Mouse (Mus musculus) layer of hippocampus, postnatal 14 days (tissue): ENCODE results near the gene Rab12. TPM values are rescaled to one million over a fixed set of nuclear protein-coding genes. Genes with fewer than 3 reads are reported as not detected.
"Not testable (repeated sequence)": the region's sequence is repeated elsewhere in the genome, so short reads cannot be mapped to it uniquely, and the experiment has no call there.

Source experiments
- DNase-seq, 2 experiments: peaks; one replicate each; pipeline ENCODE4 v3.0.0; 2021 to 2022; ENCODE audit warnings: low spot score in 2 of 2, mixed read lengths in 1 of 2
- long read RNA-seq, 2 experiments: library from polyadenylated mRNA; stranded (forward); transcript quantifications; one replicate each; pipeline ENCODE4 v2.0.0; 2021
- total RNA-seq, 2 experiments: library from RNA; stranded (reverse); gene quantifications; 2 replicates each; pipeline ENCODE4 v1.2.3; 2021

Rab12 gene
- 100 to 1,000 TPM; 121 to 126 TPM for total RNA-seq
- long read RNA-seq, experiment 1, transcript Rab12-205 (6 exons, 2,010 nt) = major isoform, 160 of 168 reads
- long read RNA-seq, experiment 1, partial matches to known transcripts = 1 of 168 reads
- long read RNA-seq, experiment 1, other reads (novel, unspliced or antisense) = 7 of 168 reads
- long read RNA-seq, experiment 2, transcript Rab12-205 (6 exons, 2,010 nt) = major isoform, 175 of 179 reads
- long read RNA-seq, experiment 2, partial matches to known transcripts = 1 of 179 reads
- long read RNA-seq, experiment 2, other reads (novel, unspliced or antisense) = 3 of 179 reads

DNA sequence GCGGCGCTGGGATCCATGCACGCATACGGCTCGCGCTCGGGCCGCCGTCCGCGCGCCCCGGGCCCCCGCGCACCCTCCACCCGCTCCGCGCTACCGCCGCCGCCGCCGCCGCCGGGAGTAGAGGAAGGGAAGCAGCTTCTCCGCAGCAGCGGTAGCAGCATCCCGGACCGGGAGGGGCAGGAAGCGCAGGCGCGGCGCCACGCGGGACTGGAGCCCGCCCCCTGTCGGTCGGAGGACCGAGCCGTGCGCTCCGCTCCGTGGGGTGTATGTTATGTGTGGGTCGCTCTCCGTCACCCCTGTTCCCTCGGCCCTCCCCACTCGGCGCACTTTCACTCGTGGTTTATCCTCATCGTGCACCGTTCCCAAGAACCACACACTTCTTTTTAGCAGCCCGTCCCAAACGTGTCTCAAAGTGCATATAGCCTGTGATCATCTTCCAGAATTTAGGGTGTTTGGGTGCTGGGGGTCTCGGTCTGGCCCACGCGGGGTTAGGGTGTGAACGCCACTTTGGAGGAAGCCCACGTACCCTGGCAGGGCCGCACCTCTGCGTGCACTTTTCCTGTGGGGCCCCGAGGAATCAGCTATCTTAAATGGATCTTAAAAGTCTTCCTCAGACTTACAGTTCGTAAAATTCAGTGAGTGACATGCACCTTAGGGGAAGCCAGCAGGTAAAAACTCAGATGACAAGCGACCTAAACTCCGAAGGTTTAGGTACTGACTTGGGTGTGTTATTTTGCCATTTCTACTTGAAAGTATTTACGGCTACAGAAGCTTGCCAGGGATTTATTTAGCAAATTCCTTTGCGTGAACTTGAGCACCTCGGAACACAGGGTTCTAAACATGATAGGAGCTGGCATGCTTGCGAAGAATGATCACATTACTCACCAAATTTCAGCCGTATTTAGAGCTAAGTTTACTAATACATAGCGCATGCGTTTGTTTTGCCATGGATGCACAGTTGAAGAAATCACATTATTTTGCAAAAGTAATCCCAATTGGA lies at the start of gene Rab12:
Gene Rab12 (minus strand): TSS at position 176 of the 1,000 bp plus-strand sequence.
- peak; percentile 82 to 87 for DNase-seq

GRCm38 (mm10) chr17:66564213-66564612 lies 44.7 kb upstream of the Rab12 start:
- peak in 1 of 2 experiments; percentile 30 for DNase-seq

DNA sequence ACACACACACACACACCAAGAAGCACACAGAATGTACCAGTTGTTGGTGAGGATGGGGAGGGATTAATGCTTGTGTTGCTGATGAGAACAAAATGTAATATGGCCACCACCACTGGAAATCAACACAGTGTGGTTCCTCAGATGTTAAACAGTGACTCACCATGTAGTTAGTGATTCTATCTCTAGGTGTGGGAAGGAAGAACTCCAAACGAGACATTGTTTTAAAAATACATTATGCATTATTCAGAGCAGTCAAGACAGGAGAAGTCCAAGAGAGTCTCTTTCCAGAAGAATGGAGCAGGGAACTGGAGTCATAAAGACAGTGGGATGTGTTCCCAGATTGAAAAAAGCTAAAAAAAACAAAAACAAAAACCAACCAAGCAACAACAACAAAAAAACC lies 44.0 kb upstream of the Rab12 start:
- DNase-seq = no peak

DNA sequence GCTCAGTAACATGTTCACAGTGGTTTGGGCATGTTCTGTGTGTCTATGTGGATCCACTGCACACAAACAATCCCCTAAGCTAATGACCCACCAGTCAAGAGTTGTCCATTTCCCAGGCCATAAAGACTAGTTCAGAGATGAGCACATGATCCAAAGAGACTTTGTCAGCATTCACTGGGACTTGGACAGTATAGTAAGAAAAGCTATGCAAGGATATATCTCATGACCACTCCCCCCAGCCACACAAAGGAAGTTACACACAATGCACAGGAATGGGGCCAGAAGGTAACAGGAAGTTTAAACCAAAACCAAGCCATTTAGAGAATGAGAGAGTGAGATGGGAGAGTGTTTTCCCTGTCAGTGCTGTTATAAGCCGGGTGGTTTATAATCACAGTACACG lies 41.9 kb upstream of the Rab12 start:
- no peak for DNase-seq

DNA sequence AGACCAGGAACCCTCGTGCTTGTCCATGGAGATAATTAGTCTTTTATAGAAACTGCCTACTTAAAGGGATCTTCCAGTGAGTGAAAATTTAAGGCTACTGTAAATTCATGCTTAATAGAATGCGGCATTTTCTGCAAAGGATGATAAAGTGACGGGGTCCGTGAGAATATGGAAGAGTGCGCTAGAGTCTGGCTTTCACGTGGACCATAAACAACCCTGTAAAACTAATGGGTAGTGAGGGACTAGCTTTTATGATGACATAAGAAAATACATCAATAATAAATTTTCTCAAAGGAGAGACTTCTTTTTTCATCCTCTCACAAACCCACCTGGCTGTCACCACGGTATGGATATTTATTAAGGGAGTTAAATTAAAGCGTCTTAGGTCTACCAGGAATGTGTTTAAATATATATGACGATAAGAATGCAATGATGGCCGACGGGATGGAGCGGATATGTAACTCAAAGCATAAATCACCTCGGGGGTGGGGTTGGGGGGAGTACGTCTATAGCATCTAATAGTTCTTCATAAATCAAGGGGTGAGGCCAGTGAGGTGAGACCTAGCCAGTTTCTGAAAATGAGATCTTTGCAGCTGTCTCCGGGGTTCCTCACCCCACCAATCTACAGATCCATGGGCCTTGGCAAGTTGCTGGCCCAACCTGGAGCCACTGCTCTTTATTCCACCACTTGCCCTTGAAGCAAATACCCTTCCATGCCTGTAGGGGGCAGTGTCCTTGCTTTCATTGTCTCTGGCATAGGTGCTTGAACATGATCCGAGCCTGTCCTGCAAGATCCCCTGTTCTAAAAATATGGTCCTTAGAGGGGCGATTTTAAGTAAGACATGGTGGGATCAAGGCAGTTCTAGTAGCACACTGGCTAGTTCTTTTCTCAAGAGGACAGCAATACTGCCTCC lies 39.1 kb upstream of the Rab12 start:
- no peak for DNase-seq

DNA sequence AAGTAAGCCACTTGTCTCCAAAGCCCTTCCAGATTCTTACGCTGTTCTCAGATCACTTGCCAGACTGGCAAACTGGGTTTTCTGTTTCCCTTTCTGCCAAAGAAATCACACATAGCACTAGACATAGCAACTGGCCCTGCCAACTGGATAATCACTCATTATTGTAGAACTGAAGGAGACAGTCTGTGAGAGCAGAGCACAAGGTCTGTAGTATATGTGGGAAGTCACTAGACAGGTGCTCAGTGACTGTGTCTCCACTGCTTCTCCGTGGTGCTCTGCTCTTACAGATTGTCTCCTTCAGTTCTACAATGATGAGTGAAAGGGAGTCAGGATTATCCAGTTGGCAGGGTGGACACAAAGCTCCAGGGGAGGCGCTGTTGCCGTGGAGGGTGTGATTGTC lies 33.2 kb upstream of the Rab12 start:
- DNase-seq = peak in 1 of 2 experiments; percentile 10

- DNase-seq = no peak
These were observed 31.0 kb upstream of the Rab12 start for GRCm38 (mm10) chr17:66550486-66550885.

- no peak for DNase-seq
These were observed 12.8 kb upstream of the Rab12 start for GRCm38 (mm10) chr17:66532285-66532684.

DNA sequence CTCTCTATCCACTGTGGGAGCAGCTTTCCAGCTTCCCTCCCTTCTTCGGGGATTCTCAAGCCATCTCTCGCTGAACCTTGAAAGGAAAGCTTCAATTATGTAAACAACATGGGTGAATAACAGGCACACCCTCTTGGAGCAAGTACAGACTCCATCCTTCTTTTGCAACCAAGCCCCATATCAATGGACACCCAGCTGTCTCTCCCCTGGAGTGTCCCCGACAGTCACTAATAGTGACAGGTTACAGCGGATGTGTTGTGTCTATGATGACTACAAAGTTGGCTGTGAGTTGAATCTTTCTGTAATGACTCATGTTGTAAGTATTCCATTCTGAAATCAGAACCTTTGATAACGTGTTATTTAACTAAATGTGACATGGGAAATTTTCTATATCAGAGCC lies 3.9 kb upstream of the Rab12 start:
- no peak for DNase-seq

- DNase-seq = not testable (repeated sequence)
These were observed 3.1 kb upstream of the Rab12 start for GRCm38 (mm10) chr17:66522631-66523030.

DNA sequence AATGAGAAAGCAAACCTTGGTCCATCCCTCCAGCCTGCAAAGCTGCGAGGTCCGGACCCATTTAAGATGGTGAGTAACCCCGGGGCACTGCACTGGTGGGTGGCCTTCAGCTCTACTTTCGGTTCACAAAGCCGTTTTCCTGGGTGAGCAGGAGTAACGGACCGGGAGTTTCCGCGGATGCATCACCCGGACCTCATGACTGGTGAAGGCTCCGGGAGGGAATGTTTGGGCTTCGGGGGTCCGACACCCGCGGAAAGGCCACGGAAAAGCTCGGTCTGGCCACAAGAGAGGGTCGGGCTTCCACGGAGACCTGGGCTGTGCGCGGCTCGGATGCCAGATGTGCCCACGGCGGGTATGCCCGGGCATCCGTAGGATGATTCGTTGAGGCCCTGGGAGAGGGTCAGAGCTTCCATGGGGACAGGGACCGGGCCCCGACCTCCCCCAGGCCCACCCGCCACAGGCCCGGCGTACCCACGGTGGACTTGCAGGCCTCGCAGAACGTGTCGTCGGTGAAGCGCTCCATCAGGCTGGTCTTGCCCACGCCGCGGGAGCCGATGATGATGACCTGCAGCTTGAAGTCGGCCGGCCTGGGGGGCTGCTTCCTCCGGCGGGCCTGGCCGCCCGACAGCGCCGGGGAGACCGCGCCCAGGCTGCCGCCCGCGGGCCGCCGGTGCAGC lies 514 bp downstream of the Rab12 start:
- DNase-seq = peak; percentile 29 to 62

- no peak for DNase-seq
These were observed 2.6 kb downstream of the Rab12 start for GRCm38 (mm10) chr17:66516953-66517352.

GRCm38 (mm10) chr17:66514288-66514995 lies 5.1 kb downstream of the Rab12 start:
- DNase-seq = no peak

DNA sequence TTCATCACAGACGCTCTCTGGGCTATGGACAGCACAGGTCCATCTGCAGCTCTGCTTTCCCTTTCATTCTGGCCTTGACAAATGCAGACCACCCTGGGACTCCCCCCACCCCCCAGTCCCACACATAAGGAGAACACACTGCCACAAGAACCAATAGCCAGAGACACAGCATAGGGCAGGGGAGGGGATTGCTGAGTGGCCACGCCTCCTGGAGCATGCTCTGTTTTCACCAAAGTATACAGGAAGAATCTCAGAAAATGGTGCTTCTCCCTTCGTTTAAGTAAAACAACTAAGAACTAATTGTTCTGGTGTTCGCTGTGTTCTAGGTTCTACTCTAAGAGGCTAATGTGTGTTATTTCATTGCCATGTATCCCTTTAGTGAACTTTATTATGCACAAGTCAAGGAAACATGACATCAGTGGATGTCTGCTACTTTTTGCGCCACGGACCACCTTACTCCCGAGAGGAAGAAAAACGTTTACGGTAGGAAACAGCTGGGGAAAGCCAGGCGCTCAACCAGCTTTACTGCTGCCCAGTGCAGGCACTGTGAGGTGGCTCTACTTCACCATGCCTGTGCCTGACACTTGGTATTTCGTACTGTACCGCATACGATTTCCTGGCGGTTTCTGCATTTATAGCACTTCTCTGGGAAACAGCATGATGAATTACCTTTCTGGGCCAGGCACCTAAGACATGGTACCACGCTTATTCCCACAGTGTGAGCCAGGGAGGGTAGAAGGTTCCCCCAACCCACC lies 7.2 kb downstream of the Rab12 start:
- no peak for DNase-seq

- no peak for DNase-seq
These were observed 9.3 kb downstream of the Rab12 start for GRCm38 (mm10) chr17:66510221-66510683.

DNA sequence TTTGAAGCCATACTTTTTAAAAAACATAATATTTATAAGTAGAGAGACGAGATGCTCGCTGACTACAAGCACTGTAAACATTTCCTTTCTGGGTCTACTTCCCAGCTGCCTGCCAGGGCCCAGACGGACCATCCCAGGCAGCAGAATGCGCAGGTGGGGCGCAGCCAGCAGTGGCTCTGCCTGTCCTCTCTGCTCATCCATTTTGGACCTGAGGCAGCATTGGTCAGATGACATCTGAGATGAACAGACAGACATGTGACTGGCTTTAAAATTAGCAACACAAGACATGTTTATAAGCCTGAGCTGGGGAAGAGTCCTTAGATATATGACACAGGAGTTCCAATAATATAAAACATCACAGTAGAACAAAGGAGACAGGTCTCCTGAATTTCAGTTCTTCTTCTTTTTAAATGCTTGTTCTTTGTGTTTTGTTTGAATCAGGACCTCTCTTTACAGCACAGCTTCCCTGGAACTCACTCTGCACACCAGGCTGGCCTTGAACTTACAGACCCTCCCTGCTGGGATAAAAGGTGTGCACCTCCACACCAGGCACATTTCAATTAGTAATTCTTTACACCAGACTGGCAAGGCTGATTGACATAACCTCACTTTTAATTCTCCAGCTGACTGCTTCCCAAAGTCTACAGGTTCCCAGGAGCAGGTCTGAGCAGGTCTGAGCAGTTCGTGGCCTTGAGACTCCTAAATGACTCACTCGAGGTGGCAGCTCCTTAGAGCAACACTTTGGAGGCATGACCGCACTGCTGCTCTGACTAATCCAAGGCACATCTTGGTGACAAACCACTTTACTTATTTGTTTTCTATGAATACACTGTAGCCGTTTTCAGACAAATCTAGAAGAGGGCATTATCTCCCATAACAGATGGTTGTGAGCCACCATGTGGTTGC lies 12.2 kb downstream of the Rab12 start:
- DNase-seq = no peak

- no peak for DNase-seq
These were observed 14.6 kb downstream of the Rab12 start for GRCm38 (mm10) chr17:66504964-66505363.

- DNase-seq = no peak
These were observed 15.3 kb downstream of the Rab12 start for GRCm38 (mm10) chr17:66504248-66504647.
